Mouse (Mus musculus) heart, embryonic 16.5 days (tissue): Measurements from ENCODE around the gene Zfyve21. TPM values are rescaled to one million over a fixed set of nuclear protein-coding genes. Genes with fewer than 3 reads are reported as not detected.
A peak's percentile ranks its signal among the peaks of the same experiment; 100 is the strongest.

Source experiments
- ATAC-seq: fragments of 200-750 bp; cut with Nextera tagmentation; replicated peaks from 2 replicates; pipeline ENCODE4 v1.8.0; 2017; ENCODE audit warnings: moderate number of reproducible peaks; ENCODE audit not compliant: insufficient read depth, low FRiP score; ENCODE audit errors: extremely low read depth
- H3K27ac ChIP-seq: fragments of 300-500 bp; sonication (generic); 2 replicates; pipeline ENCODE4 v1.5.1; 2014; ENCODE audit warnings: mild to moderate bottlenecking, low read length, control low read depth, moderate library complexity
- H3K27me3 ChIP-seq: fragments of 300-500 bp; sonication (generic); 2 replicates; pipeline ENCODE4 v1.6.1; 2014; ENCODE audit warnings: low read length, mixed read lengths; ENCODE audit not compliant: control insufficient read depth, insufficient read depth
- H3K36me3 ChIP-seq: fragments of 300-500 bp; sonication (generic); 2 replicates; pipeline ENCODE4 v1.6.1; 2014; ENCODE audit not compliant: control insufficient read depth, insufficient read depth
- H3K4me1 ChIP-seq: fragments of 300-500 bp; sonication (generic); 2 replicates; pipeline ENCODE4 v1.6.1; 2014; ENCODE audit warnings: low read length, mixed read lengths; ENCODE audit not compliant: control insufficient read depth, insufficient read depth
- H3K4me2 ChIP-seq: fragments of 300-500 bp; sonication (generic); 2 replicates; pipeline ENCODE4 v1.6.1; 2014; ENCODE audit warnings: low read depth, mild to moderate bottlenecking, control low read depth, low read length
- H3K4me3 ChIP-seq: fragments of 300-500 bp; sonication (generic); 2 replicates; pipeline ENCODE4 v1.5.1; 2014; ENCODE audit warnings: mild to moderate bottlenecking, control low read depth, low read length
- H3K9ac ChIP-seq: fragments of 300-500 bp; sonication (generic); 2 replicates; pipeline ENCODE4 v1.6.1; 2014; ENCODE audit warnings: low read length, control low read depth
- H3K9me3 ChIP-seq: fragments of 300-500 bp; sonication (generic); replicated peaks from 2 replicates; pipeline ENCODE4 v1.6.1; 2016; ENCODE audit warnings: low read length; ENCODE audit not compliant: control insufficient read depth
- WGBS: fragments of 180-500 bp; shearing (Covaris S2); extraction: QIAGEN DNeasy Blood & Tissue Kit; methylation state at CpG from one replicate; pipeline ENCODE4 v1.1.7; 2014; 5-methylcytosine and 5-hydroxymethylcytosine counted together
- polyA plus RNA-seq: library from polyadenylated mRNA; unstranded; fragments of >200 nt; fragmentation: Nextera tagmentation; extraction: Ambion mirVana; gene quantifications from 2 replicates; pipeline ENCODE4 v1.2.1, GENCODE M21; 2015

Gene Zfyve21
- polyA plus RNA-seq, 1 experiment from 2014 or later: 124 TPM

DNA sequence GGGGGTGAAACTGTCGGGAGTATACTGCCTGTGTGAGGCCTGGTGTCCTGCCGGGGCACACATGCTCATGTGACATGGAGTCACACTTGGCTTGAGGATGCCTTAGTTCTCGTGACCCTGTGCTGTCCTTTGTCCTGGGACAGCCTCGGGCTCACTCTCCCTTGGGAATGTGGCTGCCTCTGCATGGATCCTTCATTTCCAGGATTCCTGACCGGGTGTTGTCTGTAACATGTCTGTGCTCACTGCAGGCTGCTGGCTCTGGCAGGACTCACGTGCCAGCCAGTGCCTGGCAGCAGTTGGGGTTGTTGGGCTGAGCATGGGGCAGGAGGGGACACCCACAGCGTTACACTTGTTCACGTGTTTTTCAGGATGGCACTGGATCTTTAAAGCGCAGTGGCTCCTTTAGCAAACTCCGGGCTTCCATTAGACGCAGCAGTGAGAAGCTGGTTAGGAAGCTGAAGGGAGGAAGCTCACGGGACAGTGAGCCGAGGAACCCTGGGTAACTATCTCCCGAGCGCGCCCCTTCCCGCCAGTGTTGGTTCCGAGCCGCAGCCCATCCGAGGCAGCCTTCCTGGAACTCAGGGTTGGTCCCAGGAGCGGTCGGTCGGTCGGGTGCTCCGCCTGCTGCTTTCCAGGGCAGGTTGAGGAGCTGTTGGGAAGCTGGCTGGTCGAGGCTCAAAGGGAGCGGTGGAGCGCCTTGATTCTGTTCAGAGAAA lies 18.6 kb upstream of the Zfyve21 start:
- Histone ChIP-seq H3K27me3 (no peaks in the 10 kb centered on the region), H3K27ac (no peak overlapping the region), H3K9me3 (no peaks in the 10 kb centered on the region), H3K4me3 (no peak overlapping the region), H3K4me1 (peaks cover 12% of the 10 kb centered on the region), H3K9ac (no peak overlapping the region), H3K36me3 (peaks cover 42% of the 10 kb centered on the region), H3K4me2 (no peak overlapping the region)
- ATAC-seq: no peak; the same call in 1 of the 2 replicates
- 88% methylated on average over 28 of the region's 28 CpGs for WGBS

DNA sequence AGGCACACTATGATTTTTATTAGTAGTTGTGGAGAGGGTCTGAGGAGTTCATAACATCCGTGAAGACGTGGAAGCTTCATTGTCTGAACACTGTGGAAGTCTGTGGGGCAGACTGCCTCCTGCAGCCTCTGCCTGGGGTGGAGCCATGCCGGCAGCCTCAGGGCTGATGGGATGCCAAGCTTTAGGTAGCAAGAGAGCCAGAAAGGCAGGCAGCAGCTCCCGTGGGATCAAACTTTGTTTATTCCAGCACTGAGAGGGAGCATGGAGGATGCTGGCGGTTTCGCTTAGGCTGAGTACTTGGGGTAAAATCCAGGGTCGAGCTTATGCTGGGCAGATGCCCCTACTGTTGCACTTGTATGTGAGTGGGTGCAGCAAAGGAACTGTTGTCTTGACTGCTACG lies 16.7 kb upstream of the Zfyve21 start:
- Histone ChIP-seq H3K4me1 (peaks cover 15% of the 10 kb centered on the region), H3K27me3 (no peaks in the 10 kb centered on the region), H3K4me2 (no peak overlapping the region), H3K9me3 (no peaks in the 10 kb centered on the region), H3K27ac (no peak overlapping the region), H3K36me3 (peaks cover 40% of the 10 kb centered on the region), H3K9ac (no peak overlapping the region), H3K4me3 (no peak overlapping the region)
- no peak for ATAC-seq
- 84% methylated on average over 8 of the region's 8 CpGs for WGBS

DNA sequence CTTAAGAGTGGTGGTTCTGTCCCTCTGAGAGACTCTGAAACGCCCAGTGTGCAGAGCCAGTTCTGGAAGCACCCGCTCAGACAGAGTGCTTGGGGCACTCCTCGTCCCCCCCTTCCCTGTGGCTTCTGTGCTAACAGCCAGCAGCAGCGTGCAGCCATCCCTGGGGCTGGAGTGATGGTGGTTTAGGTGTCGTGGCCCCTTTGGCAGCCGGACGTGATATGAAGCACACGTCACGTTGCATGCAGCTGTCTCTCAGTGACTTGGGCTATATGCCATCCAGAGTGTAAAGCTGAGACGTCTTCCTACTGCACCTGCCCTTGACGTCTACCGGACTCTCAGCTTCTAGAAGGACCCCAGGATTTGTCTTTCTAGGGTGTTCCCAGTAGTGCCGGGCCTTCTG lies 15.5 kb upstream of the Zfyve21 start:
- no peak for ATAC-seq
- 89% methylated on average over 13 of the region's 13 CpGs for WGBS

DNA sequence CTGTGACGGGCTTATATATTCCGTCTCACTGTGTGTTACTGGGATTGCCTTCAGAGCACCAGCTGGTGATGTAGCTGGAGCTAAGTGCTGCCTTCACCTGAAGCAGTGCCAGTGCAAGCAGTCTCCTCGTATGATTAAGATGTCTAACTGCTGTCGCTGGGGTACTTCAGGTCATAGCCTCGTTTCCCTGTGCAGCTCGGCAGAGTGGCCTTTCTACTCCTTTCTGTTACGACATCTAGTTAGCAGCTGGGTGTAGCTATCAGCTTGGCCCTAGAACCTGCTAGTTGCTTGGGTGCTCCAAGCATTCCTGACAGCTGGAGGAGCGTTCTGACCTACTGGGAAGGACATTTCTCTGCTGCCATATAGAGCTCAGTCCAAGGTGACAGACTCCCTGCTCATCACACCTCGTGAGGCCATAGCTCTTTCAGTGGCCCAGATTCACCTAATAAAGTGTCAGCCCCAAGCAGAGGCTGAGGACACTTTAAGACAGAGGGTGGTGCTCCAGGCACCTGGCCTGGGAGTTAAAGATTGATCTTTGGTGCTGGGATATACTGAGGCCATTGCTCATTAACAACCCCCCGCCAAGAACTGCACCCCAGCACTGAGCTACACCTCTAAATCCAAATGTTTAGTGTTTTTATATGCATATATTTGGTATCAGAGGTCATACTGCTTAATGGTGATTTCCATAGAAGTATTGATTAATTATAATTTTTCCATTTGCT lies 13.3 kb upstream of the Zfyve21 start:
- peaks cover 37% of the 10 kb centered on the region for H3K36me3 ChIP-seq
- 0 out of 2 replicates have a peak, but pooled peaks have one; percentile 32 for ATAC-seq
- H3K9me3 ChIP-seq: no peaks in the 10 kb centered on the region
- no peak overlapping the region for H3K4me2 ChIP-seq
- 66% methylated on average over 10 of the region's 10 CpGs for WGBS
- peaks cover 8% of the 10 kb centered on the region; the same call in 1 of the 2 replicates for H3K4me1 ChIP-seq
- no peak overlapping the region for H3K4me3 ChIP-seq
- no peak overlapping the region for H3K9ac ChIP-seq
- peak overlapping the region; percentile 53 for H3K27ac ChIP-seq
- H3K27me3 ChIP-seq: no peaks in the 10 kb centered on the region

More for the DNA sequence above, 15.5 kb upstream of the Zfyve21 start:
- no peak overlapping the region for H3K9ac ChIP-seq
- no peak overlapping the region for H3K27ac ChIP-seq
- H3K9me3 ChIP-seq: no peaks in the 10 kb centered on the region
- H3K4me1 ChIP-seq: peaks cover 11% of the 10 kb centered on the region
- H3K36me3 ChIP-seq: peaks cover 42% of the 10 kb centered on the region
- H3K27me3 ChIP-seq: no peaks in the 10 kb centered on the region
- no peak overlapping the region for H3K4me2 ChIP-seq
- H3K4me3 ChIP-seq: no peak overlapping the region

DNA sequence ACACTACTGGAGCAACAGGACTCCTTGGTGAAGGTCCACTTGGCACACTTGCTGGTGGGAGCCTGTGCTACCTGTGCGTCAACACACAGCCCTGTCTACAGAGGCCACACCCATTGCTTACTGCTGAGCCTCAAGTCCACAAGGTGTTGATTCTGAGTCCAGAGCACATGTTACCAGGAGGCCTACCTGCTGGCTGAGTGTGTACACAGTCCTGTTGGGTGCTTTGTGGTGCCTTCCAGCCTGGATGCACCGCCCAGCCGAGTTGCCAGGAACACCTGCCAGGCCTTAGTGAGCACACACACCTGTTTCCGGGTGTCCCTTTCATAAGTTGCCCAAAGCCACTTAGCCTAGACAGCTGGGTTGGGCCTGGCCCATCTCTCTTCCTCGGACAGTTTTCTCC lies 10.4 kb upstream of the Zfyve21 start:
- Histone ChIP-seq H3K4me2 (no peak overlapping the region), H3K9ac (no peak overlapping the region)

DNA sequence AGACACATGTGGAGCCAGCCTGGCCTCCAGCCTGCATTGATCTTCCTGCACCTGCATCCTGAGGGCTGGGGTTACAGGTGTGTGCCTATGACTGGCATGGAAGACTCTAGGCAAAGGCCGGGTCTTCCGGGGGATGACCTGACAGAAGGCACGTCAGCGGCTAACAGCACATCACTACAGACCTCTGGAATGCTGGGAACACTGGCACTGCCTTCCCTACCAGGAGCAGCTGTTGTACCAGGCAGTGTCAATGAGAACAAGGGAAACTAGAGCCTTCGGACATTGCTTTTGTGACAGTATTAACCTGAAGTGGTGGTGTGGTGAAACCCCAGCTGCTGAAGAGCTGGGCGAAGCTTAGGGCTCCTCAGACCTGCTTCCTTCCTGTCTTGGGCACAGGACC lies 5.2 kb upstream of the Zfyve21 start:
- H3K27me3 ChIP-seq: no peaks in the 10 kb centered on the region
- no peak overlapping the region for H3K9ac ChIP-seq
- 84% methylated on average over 6 of the region's 6 CpGs for WGBS
- H3K4me3 ChIP-seq: no peak overlapping the region
- H3K27ac ChIP-seq: no peak overlapping the region
- H3K4me2 ChIP-seq: no peak overlapping the region
- peaks cover 17% of the 10 kb centered on the region for H3K4me1 ChIP-seq
- no peak for ATAC-seq
- peaks cover 23% of the 10 kb centered on the region for H3K36me3 ChIP-seq
- no peaks in the 10 kb centered on the region for H3K9me3 ChIP-seq

More for the DNA sequence above, 10.4 kb upstream of the Zfyve21 start:
- Histone ChIP-seq H3K27ac (no peak overlapping the region), H3K9me3 (no peaks in the 10 kb centered on the region), H3K27me3 (no peaks in the 10 kb centered on the region), H3K4me3 (no peak overlapping the region), H3K36me3 (peaks cover 46% of the 10 kb centered on the region), H3K4me1 (peaks cover 8% of the 10 kb centered on the region; the same call in 1 of the 2 replicates)
- no peak for ATAC-seq
- 94% methylated on average over 5 of the region's 5 CpGs for whole genome bisulfite sequencing

DNA sequence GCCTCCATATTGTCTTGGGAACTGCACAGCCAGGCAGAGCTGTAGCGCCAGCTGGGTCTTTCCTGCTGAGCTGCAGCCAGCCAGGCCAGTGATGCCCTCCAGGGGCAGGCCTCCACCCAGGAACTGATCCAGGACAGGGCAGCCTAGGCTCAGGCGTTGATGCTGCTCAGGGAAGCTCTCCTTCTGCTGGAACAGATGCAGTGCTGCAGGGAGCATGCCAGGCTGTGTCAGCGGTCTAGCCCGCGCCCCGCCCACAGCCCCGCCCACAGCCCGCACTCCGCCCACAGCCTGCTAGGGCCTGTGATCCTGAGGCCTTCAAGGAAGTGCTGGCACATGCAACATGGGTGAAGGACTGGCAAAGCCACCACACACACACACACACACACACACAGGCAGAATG lies 4.2 kb upstream of the Zfyve21 start:
- 6% methylated on average over 9 of the region's 9 CpGs for WGBS
- Histone ChIP-seq H3K4me2 (no peak overlapping the region), H3K27ac (0 out of 2 replicates have a peak overlapping the region, but pooled peaks have one; percentile 12), H3K4me1 (peaks cover 17% of the 10 kb centered on the region), H3K9me3 (no peaks in the 10 kb centered on the region), H3K36me3 (peaks cover 18% of the 10 kb centered on the region), H3K27me3 (no peaks in the 10 kb centered on the region), H3K9ac (peak overlapping the region; percentile 35), H3K4me3 (no peak overlapping the region)
- peak; percentile 10; the same call in 1 of the 2 replicates for ATAC-seq

DNA sequence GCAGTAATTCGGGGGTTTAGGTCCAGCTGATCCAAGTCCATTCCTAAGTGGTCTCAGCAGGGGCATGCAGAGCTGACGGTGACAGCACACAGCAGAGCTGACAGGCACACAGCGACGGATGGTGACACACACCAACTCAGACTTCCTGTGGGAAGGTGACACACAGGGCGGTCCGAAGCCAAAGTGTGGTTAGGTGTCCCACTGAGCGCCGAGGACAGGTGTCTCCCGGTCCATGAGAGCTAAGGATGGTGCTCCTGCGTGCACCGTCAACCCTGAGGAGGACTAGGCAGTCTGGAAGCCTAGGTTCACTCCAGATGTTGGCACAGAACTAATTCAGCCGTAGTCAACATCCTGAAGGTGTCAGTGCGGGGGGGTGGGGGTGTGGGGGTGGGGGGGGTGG lies 1.9 kb upstream of the Zfyve21 start:
- Histone ChIP-seq H3K36me3 (peaks cover 7% of the 10 kb centered on the region), H3K9ac (no peak overlapping the region), H3K4me1 (peaks cover 38% of the 10 kb centered on the region), H3K4me3 (no peak overlapping the region), H3K27ac (no peak overlapping the region), H3K4me2 (no peak overlapping the region), H3K9me3 (no peaks in the 10 kb centered on the region), H3K27me3 (no peaks in the 10 kb centered on the region)
- no peak for ATAC-seq
- 84% methylated on average over 12 of the region's 13 CpGs for WGBS

DNA sequence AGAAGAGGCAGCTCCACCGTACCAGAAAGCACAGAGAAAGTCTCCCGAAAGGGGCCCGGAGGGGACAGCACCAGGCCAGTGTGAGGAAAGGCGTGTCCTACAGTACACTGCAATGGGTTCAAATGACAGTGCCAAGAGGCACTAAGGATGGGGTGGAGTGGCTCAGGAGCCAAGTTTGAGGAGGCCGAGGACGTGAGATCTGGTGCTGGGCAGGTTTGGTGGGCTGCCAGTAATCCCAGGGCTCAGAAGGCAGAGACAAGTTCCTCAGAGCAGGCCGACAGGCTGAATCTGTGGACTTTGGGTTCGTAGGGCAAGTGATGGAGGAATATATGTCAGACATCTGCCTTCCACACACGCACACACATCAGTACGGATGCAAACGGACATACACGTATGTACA lies 1.4 kb upstream of the Zfyve21 start:
- no peak for ATAC-seq
- Histone ChIP-seq H3K4me3 (peak overlapping the region; percentile 64), H3K9ac (peak overlapping the region; percentile 78), H3K27me3 (no peaks in the 10 kb centered on the region), H3K36me3 (peaks cover 6% of the 10 kb centered on the region), H3K4me1 (peaks cover 39% of the 10 kb centered on the region), H3K4me2 (peak overlapping the region; percentile 95), H3K27ac (no peak overlapping the region), H3K9me3 (no peaks in the 10 kb centered on the region)
- WGBS: 60% methylated on average over 12 of the region's 12 CpGs
